Mouse (Mus musculus): Measurements from ENCODE around the gene Smarcc2. TPM values are rescaled to one million over a fixed set of nuclear protein-coding genes. Genes with fewer than 3 reads are reported as not detected.
A peak's percentile ranks its signal among the peaks of the same experiment; 100 is the strongest.
"Not testable (repeated sequence)": the region's sequence is repeated elsewhere in the genome, so short reads cannot be mapped to it uniquely, and the experiment has no call there.

Smarcc2 gene
- total and polyA plus RNA-seq, 3 experiments: 49.1 to 77.6 (median 75.5) TPM

DNA sequence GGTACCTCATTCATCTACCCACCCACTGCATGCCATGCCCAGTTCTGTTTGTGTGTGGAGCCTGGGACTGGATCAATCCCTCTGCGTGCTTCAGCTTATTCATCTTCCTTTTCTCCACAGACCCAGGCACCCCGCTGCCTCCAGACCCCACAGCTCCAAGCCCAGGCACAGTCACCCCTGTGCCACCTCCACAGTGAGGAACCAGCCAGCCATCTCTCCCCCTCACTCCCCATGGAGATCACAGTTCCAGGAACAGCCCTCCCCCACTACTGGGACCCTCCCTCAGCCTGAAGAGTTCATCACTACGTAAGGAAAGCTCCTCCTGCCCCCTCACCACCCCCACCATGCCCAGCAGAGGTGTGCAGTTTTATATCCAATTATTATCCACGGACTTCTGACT lies 29.7 kb downstream of the Smarcc2 start:
- Histone ChIP-seq H3K4me1 (ENCODE audit: control insufficient read depth, insufficient read depth, low read length) (peaks cover 12% of the 10 kb centered on the region), H3K4me3 (no peak overlapping the region), H3K9ac (ENCODE audit: low read depth, low read length) (no peak overlapping the region), H3K27ac (no peak overlapping the region; the same call in 1 of the 2 replicates), H3K36me3 (ENCODE audit: control insufficient read depth, insufficient read depth, low read length) (peaks cover 11% of the 10 kb centered on the region), H3K79me2 (replicated peaks; ENCODE audit: control insufficient read depth, insufficient read depth, low read length) (no peaks in the 10 kb centered on the region; the same call in 1 of the 2 replicates), H3K27me3 (ENCODE audit: control insufficient read depth, insufficient read depth, low read length) (no peaks in the 10 kb centered on the region)
- TF ChIP-seq POLR2A (IDR thresholded peaks at IDR 0.05; ENCODE audit: insufficient read depth, low read depth, low read length) (no peak), EP300 (IDR thresholded peaks at IDR 0.05; ENCODE audit: insufficient read depth, low read depth, low read length) (no peak), CTCF (IDR thresholded peaks at IDR 0.05) (no peak)
- DNase-seq: no peak
- intact Hi-C loops (cut with DNase I): no loop called here
- WGBS: 74% methylated on average over 4 of the region's 4 CpGs

DNA sequence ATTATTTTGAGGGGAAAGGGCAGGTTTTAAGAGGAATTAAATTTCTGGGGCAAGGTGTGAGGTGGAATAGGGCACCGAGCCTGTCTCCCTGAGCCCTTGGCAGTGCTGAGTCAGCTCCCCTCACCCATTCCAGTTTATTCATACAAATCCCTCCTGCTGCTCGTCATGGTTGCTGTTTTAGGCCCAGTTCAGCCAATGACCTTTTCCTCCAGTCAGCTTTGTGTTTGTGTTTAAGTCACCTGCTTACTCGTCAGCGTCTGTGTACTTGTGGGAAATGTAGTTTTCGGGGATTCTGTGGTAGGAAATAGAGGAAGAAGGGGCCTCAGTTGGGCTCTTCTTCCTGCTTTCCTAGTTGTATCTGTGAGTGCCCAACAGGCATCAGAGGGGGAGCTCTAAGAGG lies 30.3 kb downstream of the Smarcc2 start:
- H3K9ac ChIP-seq (ENCODE audit: low read depth, low read length): no peak overlapping the region
- H3K4me3 ChIP-seq: no peak overlapping the region
- no peaks in the 10 kb centered on the region; the same call in 1 of the 2 replicates for H3K79me2 ChIP-seq (replicated peaks; ENCODE audit: control insufficient read depth, insufficient read depth, low read length)
- no peaks in the 10 kb centered on the region for H3K27me3 ChIP-seq (ENCODE audit: control insufficient read depth, insufficient read depth, low read length)
- H3K36me3 ChIP-seq (ENCODE audit: control insufficient read depth, insufficient read depth, low read length): peaks cover 11% of the 10 kb centered on the region
- WGBS: 50% methylated on average over 5 of the region's 5 CpGs
- DNase-seq: no peak
- H3K4me1 ChIP-seq (ENCODE audit: control insufficient read depth, insufficient read depth, low read length): peaks cover 12% of the 10 kb centered on the region
- no peak for TF ChIP-seq POLR2A (IDR thresholded peaks at IDR 0.05; ENCODE audit: insufficient read depth, low read depth, low read length)
- no peak for TF ChIP-seq EP300 (IDR thresholded peaks at IDR 0.05; ENCODE audit: insufficient read depth, low read depth, low read length)
- no peak for TF ChIP-seq CTCF (IDR thresholded peaks at IDR 0.05)
- H3K27ac ChIP-seq: peak overlapping the region; percentile 100
- intact Hi-C loops (cut with DNase I): no loop called here

DNA sequence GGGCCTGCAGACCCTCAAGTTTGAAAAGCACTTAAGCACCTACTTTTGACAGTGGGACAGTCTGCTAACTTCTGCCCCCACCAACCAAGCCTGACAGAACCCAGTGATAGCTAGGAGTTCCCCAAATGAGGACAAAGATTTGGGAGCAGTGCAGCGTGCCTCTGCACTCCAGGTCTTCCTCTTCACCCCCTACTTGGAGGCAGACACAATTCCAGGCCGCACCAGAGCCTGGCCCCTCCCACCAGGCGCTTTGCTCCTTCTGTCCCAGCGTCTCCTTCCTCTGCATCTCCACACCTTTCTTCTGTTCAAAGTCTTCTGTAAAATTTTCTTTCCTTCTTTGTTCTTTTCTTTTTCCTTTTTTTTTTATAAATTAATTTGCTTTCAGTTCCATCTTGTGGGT lies 30.7 kb downstream of the Smarcc2 start:
- no peak overlapping the region for H3K9ac ChIP-seq (ENCODE audit: low read depth, low read length)
- no peaks in the 10 kb centered on the region for H3K27me3 ChIP-seq (ENCODE audit: control insufficient read depth, insufficient read depth, low read length)
- H3K79me2 ChIP-seq (replicated peaks; ENCODE audit: control insufficient read depth, insufficient read depth, low read length): no peaks in the 10 kb centered on the region; the same call in 1 of the 2 replicates
- no peak for TF ChIP-seq CTCF (IDR thresholded peaks at IDR 0.05)
- no peak overlapping the region for H3K4me3 ChIP-seq
- 30% methylated on average over 4 of the region's 4 CpGs for WGBS
- peak overlapping the region; percentile 100 for H3K27ac ChIP-seq
- no peak for DNase-seq
- H3K4me1 ChIP-seq (ENCODE audit: control insufficient read depth, insufficient read depth, low read length): peaks cover 15% of the 10 kb centered on the region
- peaks cover 11% of the 10 kb centered on the region for H3K36me3 ChIP-seq (ENCODE audit: control insufficient read depth, insufficient read depth, low read length)
- intact Hi-C loops (cut with DNase I): loop anchor here (5.0 to 10.0 kb wide), 2 partner anchors 38 to 395 kb away; partner anchors contain the start of genes Baz2a and Esyt1

DNA sequence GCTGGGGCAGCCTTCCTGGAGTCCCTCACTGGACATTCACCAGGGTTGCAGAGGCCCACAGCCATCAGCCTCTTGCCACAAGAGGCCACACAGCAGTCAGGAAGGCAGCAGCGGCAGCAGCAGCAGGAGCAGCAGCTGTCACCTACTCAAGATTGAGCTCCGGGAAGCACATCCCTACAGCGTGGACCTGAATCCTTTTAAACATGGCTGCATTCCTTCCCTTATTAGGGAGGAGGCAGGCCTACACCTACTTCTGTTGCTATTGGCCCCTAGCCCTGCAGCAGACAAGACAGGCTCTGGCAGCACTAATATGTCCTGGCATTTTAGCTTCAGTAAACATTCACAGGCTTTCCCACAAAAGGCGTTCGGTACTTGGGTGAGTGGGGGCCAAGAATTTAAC lies 31.2 kb downstream of the Smarcc2 start:
- 16% methylated on average over 5 of the region's 5 CpGs for WGBS
- no peaks in the 10 kb centered on the region; the same call in 1 of the 2 replicates for H3K79me2 ChIP-seq (replicated peaks; ENCODE audit: control insufficient read depth, insufficient read depth, low read length)
- DNase-seq: peak; percentile 39 to 55
- no peaks in the 10 kb centered on the region for H3K27me3 ChIP-seq (ENCODE audit: control insufficient read depth, insufficient read depth, low read length)
- TF ChIP-seq EP300 (IDR thresholded peaks at IDR 0.05; ENCODE audit: insufficient read depth, low read depth, low read length) (0 out of 2 replicates have a peak, but pooled peaks have one; percentile 16), POLR2A (IDR thresholded peaks at IDR 0.05; ENCODE audit: insufficient read depth, low read depth, low read length) (peak; percentile 39; the same call in 1 of the 2 replicates), CTCF (IDR thresholded peaks at IDR 0.05) (no peak)
- peaks cover 19% of the 10 kb centered on the region for H3K4me1 ChIP-seq (ENCODE audit: control insufficient read depth, insufficient read depth, low read length)
- peak overlapping the region; percentile 100 for H3K27ac ChIP-seq
- intact Hi-C loops (cut with DNase I): loop anchor here (5.0 to 10.0 kb wide), 2 partner anchors 37 to 395 kb away; partner anchors contain the start of genes Baz2a and Esyt1
- peaks cover 11% of the 10 kb centered on the region for H3K36me3 ChIP-seq (ENCODE audit: control insufficient read depth, insufficient read depth, low read length)
- peak overlapping the region; percentile 15; the same call in 1 of the 2 replicates for H3K9ac ChIP-seq (ENCODE audit: low read depth, low read length)
- no peak overlapping the region for H3K4me3 ChIP-seq

DNA sequence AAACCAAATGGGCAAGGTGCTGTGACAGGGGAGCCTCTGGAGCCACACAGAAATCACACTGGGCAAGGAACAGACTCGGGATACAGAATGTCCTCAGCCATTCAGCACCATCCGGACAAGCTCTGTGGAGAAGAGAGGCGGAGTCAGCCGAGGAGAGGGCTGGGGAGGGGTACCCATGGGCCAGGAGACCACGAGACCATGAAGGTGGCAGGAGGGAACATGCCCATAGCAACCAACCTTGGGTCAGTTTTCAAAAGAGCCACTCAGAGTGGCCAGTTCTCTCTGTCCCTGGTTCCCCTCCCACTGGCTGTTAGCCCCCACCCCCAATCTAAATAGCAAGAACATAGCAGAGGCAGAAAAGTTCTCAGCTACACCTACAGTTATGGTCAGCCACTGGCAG lies 31.9 kb downstream of the Smarcc2 start:
- H3K36me3 ChIP-seq (ENCODE audit: control insufficient read depth, insufficient read depth, low read length): peaks cover 11% of the 10 kb centered on the region
- H3K4me1 ChIP-seq (ENCODE audit: control insufficient read depth, insufficient read depth, low read length): peaks cover 19% of the 10 kb centered on the region
- no peak overlapping the region for H3K9ac ChIP-seq (ENCODE audit: low read depth, low read length)
- intact Hi-C loops (cut with DNase I): loop anchor here (5.0 to 10.0 kb wide), 2 partner anchors 36 to 396 kb away; partner anchors contain the start of genes Baz2a and Esyt1
- H3K79me2 ChIP-seq (replicated peaks; ENCODE audit: control insufficient read depth, insufficient read depth, low read length): no peaks in the 10 kb centered on the region; the same call in 1 of the 2 replicates
- TF ChIP-seq EP300 (IDR thresholded peaks at IDR 0.05; ENCODE audit: insufficient read depth, low read depth, low read length) (no peak), POLR2A (IDR thresholded peaks at IDR 0.05; ENCODE audit: insufficient read depth, low read depth, low read length) (no peak), CTCF (IDR thresholded peaks at IDR 0.05) (no peak)
- H3K4me3 ChIP-seq: peak overlapping the region; percentile 99; the same call in 1 of the 2 replicates
- no peaks in the 10 kb centered on the region for H3K27me3 ChIP-seq (ENCODE audit: control insufficient read depth, insufficient read depth, low read length)
- WGBS: 28% methylated on average over 5 of the region's 5 CpGs
- no peak for DNase-seq
- H3K27ac ChIP-seq: peak overlapping the region; percentile 100

DNA sequence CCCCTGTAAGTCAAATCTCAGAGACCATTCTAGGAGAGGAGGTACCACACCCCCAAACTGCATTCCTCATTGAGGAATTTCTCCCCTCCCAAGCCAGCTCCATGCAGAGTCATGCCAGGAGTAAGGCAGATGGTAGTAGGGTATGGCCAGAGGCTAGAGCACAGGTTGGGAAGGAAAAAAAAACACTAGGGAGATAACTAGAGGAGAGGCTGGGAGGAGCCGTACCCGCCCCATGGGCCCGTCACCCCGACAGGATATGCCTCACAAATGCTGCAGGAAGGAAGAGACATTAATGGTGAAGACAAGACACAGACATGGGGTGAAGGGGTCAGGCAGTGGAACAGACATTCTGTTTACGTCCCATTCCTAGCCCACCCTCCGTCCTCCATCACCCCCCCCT lies 32.4 kb downstream of the Smarcc2 start:
- intact Hi-C loops (cut with DNase I): loop anchor here (5.0 to 10.0 kb wide), 2 partner anchors 36 to 397 kb away; partner anchors contain the start of genes Baz2a and Esyt1
- peaks cover 19% of the 10 kb centered on the region for H3K4me1 ChIP-seq (ENCODE audit: control insufficient read depth, insufficient read depth, low read length)
- TF ChIP-seq EP300 (IDR thresholded peaks at IDR 0.05; ENCODE audit: insufficient read depth, low read depth, low read length) (no peak), POLR2A (IDR thresholded peaks at IDR 0.05; ENCODE audit: insufficient read depth, low read depth, low read length) (no peak; the same call in 1 of the 2 replicates), CTCF (IDR thresholded peaks at IDR 0.05) (no peak)
- H3K27me3 ChIP-seq (ENCODE audit: control insufficient read depth, insufficient read depth, low read length): no peaks in the 10 kb centered on the region
- peak; percentile 45 to 51 for DNase-seq
- H3K9ac ChIP-seq (ENCODE audit: low read depth, low read length): peak overlapping the region; percentile 66
- H3K4me3 ChIP-seq: peak overlapping the region; percentile 99
- peaks cover 11% of the 10 kb centered on the region for H3K36me3 ChIP-seq (ENCODE audit: control insufficient read depth, insufficient read depth, low read length)
- no peaks in the 10 kb centered on the region; the same call in 1 of the 2 replicates for H3K79me2 ChIP-seq (replicated peaks; ENCODE audit: control insufficient read depth, insufficient read depth, low read length)
- peak overlapping the region; percentile 100 for H3K27ac ChIP-seq
- 10% methylated on average over 6 of the region's 6 CpGs for WGBS

DNA sequence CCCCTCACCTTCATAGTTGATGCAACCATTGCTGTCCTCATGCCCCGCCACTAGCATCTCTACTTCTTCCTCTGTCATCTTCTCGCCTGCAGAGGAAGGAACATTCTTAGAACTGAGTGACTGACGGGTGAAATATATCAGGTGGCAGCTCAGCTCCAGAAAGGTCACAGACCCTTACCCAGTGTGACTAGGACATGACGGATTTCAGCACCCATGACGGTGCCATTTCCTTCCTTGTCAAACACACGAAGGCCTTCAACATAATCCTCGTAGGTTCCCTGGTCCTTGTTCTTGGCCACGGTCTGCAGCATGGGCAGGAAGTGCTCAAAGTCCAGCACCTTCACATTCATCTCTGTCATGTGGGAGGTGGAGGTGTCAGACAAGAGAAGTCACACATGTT lies 33.0 kb downstream of the Smarcc2 start:
- Histone ChIP-seq H3K27ac (peak overlapping the region; percentile 100), H3K36me3 (ENCODE audit: control insufficient read depth, insufficient read depth, low read length) (peaks cover 11% of the 10 kb centered on the region), H3K4me1 (ENCODE audit: control insufficient read depth, insufficient read depth, low read length) (peaks cover 19% of the 10 kb centered on the region), H3K4me3 (peak overlapping the region; percentile 99), H3K9ac (ENCODE audit: low read depth, low read length) (peak overlapping the region; percentile 66)
- 6% methylated on average over 8 of the region's 8 CpGs for WGBS
- not testable (repeated sequence) for H3K27me3 ChIP-seq (ENCODE audit: control insufficient read depth, insufficient read depth, low read length); H3K79me2 ChIP-seq (replicated peaks; ENCODE audit: control insufficient read depth, insufficient read depth, low read length); DNase-seq
- intact Hi-C loops (cut with DNase I): loop anchor here (2.0 to 10.0 kb wide), 3 partner anchors 31 to 397 kb away; partner anchors contain the start of genes Baz2a and Esyt1
